Mouse (Mus musculus): Measurements from ENCODE around the gene Gm28539. TPM values are rescaled to one million over a fixed set of nuclear protein-coding genes. Genes with fewer than 3 reads are reported as not detected.
A peak's percentile ranks its signal among the peaks of the same experiment; 100 is the strongest.
"Not testable (repeated sequence)": the region's sequence is repeated elsewhere in the genome, so short reads cannot be mapped to it uniquely, and the experiment has no call there.

Gene Gm28539
- polyA plus RNA-seq, 1 experiment from 2014 or later: not detected

DNA sequence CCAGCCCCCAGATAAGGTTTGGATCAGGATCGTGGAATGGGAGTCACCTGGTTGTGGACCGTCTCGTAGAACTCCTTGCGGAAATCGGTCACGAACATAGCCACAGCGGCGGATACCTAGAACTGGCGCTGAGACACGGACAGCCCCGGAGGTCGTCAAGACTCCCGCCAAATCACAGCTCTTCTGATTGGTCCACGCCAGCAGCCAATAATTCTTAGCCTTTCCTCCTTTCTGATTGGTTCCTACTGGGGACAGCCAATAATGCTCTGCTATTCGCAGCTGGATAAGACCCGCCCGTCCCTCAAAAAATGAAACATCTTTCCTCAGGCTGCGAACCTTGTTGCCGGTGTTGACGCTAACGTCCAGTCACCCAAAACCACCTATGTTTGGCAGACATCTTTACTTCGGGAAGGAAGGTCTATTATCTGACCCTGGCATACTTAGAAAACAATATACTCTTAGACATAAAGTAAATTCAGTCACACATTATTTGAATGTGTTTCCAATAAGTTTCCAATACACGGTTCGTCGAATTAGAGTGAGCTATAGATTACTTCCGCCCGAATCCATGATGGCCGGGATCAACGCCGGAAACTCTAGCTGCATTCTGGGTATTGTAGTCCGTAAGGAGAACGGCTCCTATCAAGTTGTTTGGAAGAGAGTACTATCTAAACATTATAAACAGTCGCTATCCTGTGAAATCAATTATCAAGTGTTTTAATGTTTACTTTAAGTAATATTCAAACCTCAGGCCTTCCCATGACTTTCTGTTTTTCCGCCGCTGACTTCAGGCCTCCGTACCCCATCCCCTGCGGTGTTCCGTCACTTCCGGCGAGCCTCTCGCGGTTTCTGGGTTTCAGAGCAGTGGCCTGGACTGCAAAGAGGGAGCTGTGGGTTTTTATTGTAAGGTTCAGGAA is 24.7 kb upstream of the Gm28539 start, which contains the start of the genes Ufd1 and Cdc45:
Gene Ufd1 (plus strand): TSS at position 312 of the 917 bp plus-strand sequence.
Gene Cdc45 (minus strand): TSS at position 520 of the 917 bp plus-strand sequence.
- H3K9me3 ChIP-seq: no peaks in the 10 kb centered on the region
- H3K4me2 ChIP-seq: peak within 1 kb of the TSS; percentile 87
- under 1% methylated on average over 42 of the region's 42 CpGs for WGBS
- H3K36me3 ChIP-seq: peaks cover 42% of the 10 kb centered on the region
- H3K4me3 ChIP-seq: peak within 1 kb of the TSS; percentile 78
- peak within 1 kb of the TSS; percentile 76 for H3K27ac ChIP-seq
- no peaks in the 10 kb centered on the region for H3K27me3 ChIP-seq
- H3K4me1 ChIP-seq: peaks cover 21% of the 10 kb centered on the region
- peak; percentile 97 for ATAC-seq (ENCODE audit: borderline replicate concordance, extremely low read depth, low FRiP score, low TSS enrichment)
- peak within 1 kb of the TSS; percentile 88 for H3K9ac ChIP-seq

DNA sequence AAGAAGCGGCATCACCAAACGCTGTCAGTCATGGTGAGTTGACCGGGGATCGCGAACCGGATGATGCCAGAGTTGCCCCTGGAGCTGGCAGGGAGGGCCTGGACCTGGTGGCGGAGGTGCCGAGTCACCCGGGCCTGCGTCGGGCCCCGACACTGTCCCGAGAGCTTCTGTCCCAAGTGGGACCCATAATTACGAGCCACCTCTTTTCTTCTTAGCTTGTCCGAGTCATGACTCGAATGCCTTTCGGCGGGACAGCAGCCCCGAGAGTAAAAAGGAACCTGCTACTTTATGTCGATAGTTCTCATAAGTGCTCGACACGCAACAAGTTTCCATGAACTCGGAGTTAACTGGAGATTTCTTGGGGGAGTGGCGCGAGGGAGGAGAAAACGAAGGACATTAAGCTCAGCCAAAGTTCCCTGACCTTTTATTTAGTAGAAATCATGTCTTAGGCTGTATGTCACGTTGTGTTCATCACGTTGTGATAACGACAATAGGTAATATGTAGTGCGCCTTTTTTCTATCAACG is 23.9 kb upstream of the Gm28539 start:
- Histone ChIP-seq H3K36me3 (peaks cover 40% of the 10 kb centered on the region), H3K27ac (peak overlapping the region; percentile 76), H3K4me3 (peak overlapping the region; percentile 78), H3K9ac (peak overlapping the region; percentile 88), H3K4me1 (peaks cover 21% of the 10 kb centered on the region), H3K27me3 (no peaks in the 10 kb centered on the region), H3K9me3 (no peaks in the 10 kb centered on the region), H3K4me2 (peak overlapping the region; percentile 87)
- no peak for ATAC-seq (ENCODE audit: borderline replicate concordance, extremely low read depth, low FRiP score, low TSS enrichment)
- WGBS: under 1% methylated on average over 31 of the region's 31 CpGs

GRCm38 (mm10) chr16:18822356-18822755 is 14.0 kb upstream of the Gm28539 start:
- 81% methylated on average over 1 of the region's 1 CpGs for WGBS
- no peaks in the 10 kb centered on the region for H3K9me3 ChIP-seq

DNA sequence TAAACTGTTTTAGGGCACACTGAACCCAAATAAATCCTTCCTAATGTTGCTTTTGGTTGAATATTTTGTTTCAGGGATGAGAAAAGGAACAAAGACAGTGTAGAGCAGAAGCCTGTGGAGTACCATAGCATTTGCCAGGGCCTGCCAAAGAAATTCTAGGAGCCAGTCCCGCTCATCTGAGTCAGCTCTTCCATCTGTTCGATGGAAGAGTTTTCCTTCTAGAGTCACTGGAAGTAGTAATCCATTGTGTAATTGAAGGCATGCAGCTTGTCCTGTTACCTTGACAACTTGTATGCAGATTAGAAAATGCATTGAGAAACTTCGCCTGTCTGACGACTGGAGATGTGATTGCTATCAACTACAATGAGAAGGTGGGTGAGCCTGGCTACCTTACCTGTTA is 13.5 kb upstream of the Gm28539 start:
- ATAC-seq (ENCODE audit: borderline replicate concordance, extremely low read depth, low FRiP score, low TSS enrichment): no peak
- Histone ChIP-seq H3K27ac (no peak overlapping the region), H3K4me1 (no peaks in the 10 kb centered on the region), H3K4me3 (no peak overlapping the region), H3K4me2 (no peak overlapping the region), H3K36me3 (peaks cover 97% of the 10 kb centered on the region), H3K27me3 (no peaks in the 10 kb centered on the region), H3K9ac (no peak overlapping the region), H3K9me3 (no peaks in the 10 kb centered on the region)
- 83% methylated on average over 4 of the region's 4 CpGs for WGBS

More at GRCm38 (mm10) chr16:18822356-18822755, 14.0 kb upstream of the Gm28539 start:
- Histone ChIP-seq H3K27me3 (no peaks in the 10 kb centered on the region), H3K9ac (no peak overlapping the region), H3K4me2 (no peak overlapping the region), H3K36me3 (peaks cover 96% of the 10 kb centered on the region), H3K4me1 (no peaks in the 10 kb centered on the region), H3K27ac (no peak overlapping the region), H3K4me3 (no peak overlapping the region)
- no peak for ATAC-seq (ENCODE audit: borderline replicate concordance, extremely low read depth, low FRiP score, low TSS enrichment)

DNA sequence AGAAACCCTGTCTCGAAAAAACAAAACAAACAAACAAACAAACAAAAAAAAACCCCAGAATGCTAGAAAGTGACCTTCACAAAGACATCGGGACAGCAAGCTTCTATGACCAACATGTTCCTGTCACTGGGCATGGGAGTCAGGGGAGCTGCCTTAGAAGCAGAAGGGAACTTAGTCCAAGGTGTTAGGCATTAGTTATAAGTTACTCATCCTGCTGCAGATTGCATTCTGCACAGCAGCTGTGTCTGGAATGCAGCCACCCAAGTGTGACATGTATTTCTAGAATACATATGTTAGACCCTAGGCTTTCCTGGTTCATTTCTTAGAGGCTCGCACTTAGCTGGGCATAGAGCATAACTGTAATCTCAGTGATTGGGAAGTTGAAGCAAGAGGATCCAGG is 7.8 kb upstream of the Gm28539 start:
- H3K27ac ChIP-seq: no peak overlapping the region
- H3K4me1 ChIP-seq: no peaks in the 10 kb centered on the region
- no peaks in the 10 kb centered on the region for H3K27me3 ChIP-seq
- H3K4me2 ChIP-seq: no peak overlapping the region
- ATAC-seq (ENCODE audit: borderline replicate concordance, extremely low read depth, low FRiP score, low TSS enrichment): no peak
- 89% methylated on average over 3 of the region's 3 CpGs for WGBS
- H3K36me3 ChIP-seq: peaks cover 96% of the 10 kb centered on the region
- no peak overlapping the region for H3K9ac ChIP-seq
- H3K4me3 ChIP-seq: no peak overlapping the region
- H3K9me3 ChIP-seq: no peaks in the 10 kb centered on the region

- Histone ChIP-seq H3K27ac (no peak overlapping the region), H3K4me1 (no peaks in the 10 kb centered on the region), H3K4me2 (no peak overlapping the region), H3K36me3 (peaks cover 96% of the 10 kb centered on the region), H3K9ac (no peak overlapping the region), H3K4me3 (no peak overlapping the region), H3K27me3 (no peaks in the 10 kb centered on the region), H3K9me3 (no peaks in the 10 kb centered on the region)
- 85% methylated on average over 6 of the region's 6 CpGs for WGBS
- no peak for ATAC-seq (ENCODE audit: borderline replicate concordance, extremely low read depth, low FRiP score, low TSS enrichment)
Measured at GRCm38 (mm10) chr16:18829102-18829501, 7.3 kb upstream of the Gm28539 start.

DNA sequence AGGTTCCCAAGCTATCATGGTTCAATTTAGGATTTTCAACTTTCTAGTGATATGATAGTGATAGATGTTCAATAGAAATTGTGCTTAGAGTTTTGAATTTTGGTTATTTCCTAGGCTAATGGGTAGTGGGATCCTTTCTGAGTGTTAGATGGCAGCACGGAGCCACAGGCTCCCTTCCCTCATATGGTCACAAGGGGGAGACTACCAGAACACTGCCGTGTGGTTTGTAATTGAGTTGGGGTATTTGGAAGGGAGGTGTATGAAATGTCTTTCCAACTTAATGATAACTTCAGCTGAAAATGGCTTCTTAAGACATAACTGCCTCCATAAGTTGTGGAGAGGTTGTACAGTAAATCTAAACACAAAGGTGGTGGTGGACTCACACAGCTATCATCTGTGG is 2.9 kb upstream of the Gm28539 start:
- H3K4me2 ChIP-seq: no peak overlapping the region
- H3K4me3 ChIP-seq: no peak overlapping the region
- WGBS: 65% methylated on average over 2 of the region's 2 CpGs
- peaks cover 62% of the 10 kb centered on the region for H3K36me3 ChIP-seq
- no peaks in the 10 kb centered on the region for H3K27me3 ChIP-seq
- H3K4me1 ChIP-seq: no peaks in the 10 kb centered on the region
- H3K9ac ChIP-seq: no peak overlapping the region
- no peaks in the 10 kb centered on the region for H3K9me3 ChIP-seq
- ATAC-seq (ENCODE audit: borderline replicate concordance, extremely low read depth, low FRiP score, low TSS enrichment): no peak
- no peak overlapping the region for H3K27ac ChIP-seq

DNA sequence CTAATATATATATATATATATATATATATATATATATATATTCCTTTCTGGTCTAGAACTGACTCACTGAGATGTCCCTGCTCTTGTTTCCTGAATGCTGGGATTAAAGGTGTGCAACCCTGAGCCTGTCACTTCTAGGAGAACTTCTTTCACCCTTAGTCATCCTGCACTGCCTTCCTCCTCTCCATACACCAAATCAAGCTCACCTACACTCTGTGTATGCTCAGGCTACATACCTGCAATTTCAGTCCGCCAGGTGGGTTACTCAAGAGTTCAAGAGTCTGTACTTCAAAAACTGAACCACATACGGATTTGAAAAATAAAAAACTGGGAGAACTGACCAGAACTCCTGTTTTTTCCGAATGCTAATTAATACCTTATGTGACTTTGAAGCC is 314 bp upstream of the Gm28539 start:
- Histone ChIP-seq H3K9ac (peak overlapping the region; percentile 72), H3K4me2 (peak overlapping the region; percentile 61), H3K27me3 (no peaks in the 10 kb centered on the region), H3K36me3 (peaks cover 47% of the 10 kb centered on the region), H3K27ac (peak overlapping the region; percentile 71; the same call in 1 of the 2 replicates), H3K9me3 (no peaks in the 10 kb centered on the region), H3K4me3 (peak overlapping the region; percentile 90), H3K4me1 (no peaks in the 10 kb centered on the region)
- ATAC-seq (ENCODE audit: borderline replicate concordance, extremely low read depth, low FRiP score, low TSS enrichment): 0 out of 2 replicates have a peak, but pooled peaks have one; percentile 44
- 20% methylated on average over 3 of the region's 3 CpGs for WGBS

DNA sequence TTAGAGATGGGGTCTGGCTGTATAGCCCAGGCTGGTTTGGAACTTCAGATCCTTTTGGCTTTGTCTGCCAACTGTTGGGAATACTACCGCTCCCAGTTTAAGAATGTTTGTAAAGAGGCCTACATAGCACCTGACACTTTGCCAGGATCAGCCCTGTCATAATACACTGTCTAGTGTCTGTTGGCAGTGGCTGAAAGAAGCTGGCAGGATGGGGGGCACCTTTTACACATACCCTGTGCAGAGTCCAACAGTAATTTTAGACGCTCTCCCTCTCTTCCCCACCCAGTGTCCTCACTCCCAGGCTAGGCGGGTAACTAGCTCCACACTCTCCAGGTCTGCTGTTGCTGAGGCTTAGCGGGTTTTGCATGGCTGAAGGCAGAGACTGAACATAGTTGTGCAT is 2.0 kb downstream of the Gm28539 start:
- ATAC-seq (ENCODE audit: borderline replicate concordance, extremely low read depth, low FRiP score, low TSS enrichment): no peak
- no peaks in the 10 kb centered on the region for H3K9me3 ChIP-seq
- 92% methylated on average over 4 of the region's 4 CpGs for WGBS

GRCm38 (mm10) chr16:18846301-18846820 is 10.0 kb downstream of the Gm28539 start:
- H3K36me3 ChIP-seq: no peaks in the 10 kb centered on the region
- H3K4me1 ChIP-seq: no peaks in the 10 kb centered on the region
- no peak for ATAC-seq (ENCODE audit: borderline replicate concordance, extremely low read depth, low FRiP score, low TSS enrichment)
- H3K9me3 ChIP-seq: no peaks in the 10 kb centered on the region
- no peak overlapping the region for H3K4me3 ChIP-seq
- no peak overlapping the region for H3K4me2 ChIP-seq
- 87% methylated on average over 15 of the region's 15 CpGs for WGBS
- H3K9ac ChIP-seq: no peak overlapping the region
- no peaks in the 10 kb centered on the region for H3K27me3 ChIP-seq
- no peak overlapping the region for H3K27ac ChIP-seq

More for the DNA sequence above, 2.0 kb downstream of the Gm28539 start:
- no peaks in the 10 kb centered on the region for H3K4me1 ChIP-seq
- peaks cover 24% of the 10 kb centered on the region for H3K36me3 ChIP-seq
- H3K4me2 ChIP-seq: no peak overlapping the region
- no peak overlapping the region for H3K9ac ChIP-seq
- no peaks in the 10 kb centered on the region for H3K27me3 ChIP-seq
- H3K4me3 ChIP-seq: no peak overlapping the region
- H3K27ac ChIP-seq: no peak overlapping the region

DNA sequence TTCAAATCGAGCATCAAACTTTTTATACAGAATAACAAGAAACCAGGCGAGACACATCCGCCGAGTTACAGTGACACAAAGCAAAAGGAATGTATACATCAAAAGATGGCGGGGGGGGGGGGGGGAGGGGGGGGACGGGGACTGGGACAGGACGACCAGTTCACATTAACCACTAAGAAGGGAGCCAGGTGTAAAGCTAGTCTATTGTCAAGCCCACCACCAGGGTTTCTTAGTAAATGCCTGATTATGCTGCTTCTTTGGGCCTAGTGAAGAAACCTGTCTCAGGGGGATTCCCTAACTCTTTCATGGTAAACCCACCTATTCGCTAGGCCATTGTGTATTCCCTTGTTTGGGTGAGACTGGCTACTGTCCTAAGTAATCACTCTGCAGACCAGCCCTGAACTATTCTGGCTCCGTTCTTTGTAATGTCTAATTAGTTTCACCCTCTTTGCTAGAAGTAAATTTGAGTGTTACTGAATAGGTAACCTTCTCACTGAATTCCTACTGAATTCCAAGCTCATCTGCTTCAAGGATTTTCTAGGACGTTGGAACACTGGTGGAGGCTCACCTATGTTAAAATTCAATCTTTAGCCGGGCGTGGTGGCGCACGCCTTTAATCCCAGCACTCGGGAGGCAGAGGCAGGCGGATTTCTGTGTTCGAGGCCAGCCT is 13.3 kb downstream of the Gm28539 start:
- ATAC-seq (ENCODE audit: borderline replicate concordance, extremely low read depth, low FRiP score, low TSS enrichment); H3K27ac ChIP-seq; H3K4me1 ChIP-seq; H3K27me3 ChIP-seq; H3K9ac ChIP-seq; H3K9me3 ChIP-seq; H3K4me2 ChIP-seq; H3K36me3 ChIP-seq; H3K4me3 ChIP-seq: not testable (repeated sequence)
- 78% methylated on average over 17 of the region's 17 CpGs for WGBS

All from lung, embryonic 15.5 days (tissue).